Mouse (Mus musculus) MEL (cell line): ENCODE measurements at regions not wholly inside any gene's neighbourhood (a gene's known extent, or its start where the extent isn't known, plus 50 kb on each side); places are given as distances from the start of the nearest gene placed in this dataset.

Experiments
- DNase-seq: peaks from one replicate; pipeline ENCODE4 v3.0.0; 2011; ENCODE audit warnings: low read depth, low spot score
- H3K27ac ChIP-seq: 2 replicates; pipeline ENCODE4 v1.5.1; 2012; ENCODE audit warnings: low read depth, mild to moderate bottlenecking, control low read depth, low read length, moderate library complexity; ENCODE audit not compliant: control insufficient read depth
- H3K27me3 ChIP-seq, 2 experiments: fragments of 150-350 bp in 1 of 2; sonication (generic) in 1 of 2; 2 replicates each; pipeline ENCODE4 v1.6.1; 2012; ENCODE audit warnings: low read length in 2 of 2, mild to moderate bottlenecking in 2 of 2, improper control_type of control experiment in 1 of 2, moderate library complexity in 1 of 2; ENCODE audit not compliant: insufficient read depth in 2 of 2, control insufficient read depth in 1 of 2
- H3K36me3 ChIP-seq, 2 experiments: 2 replicates each; pipeline ENCODE4 v1.6.1; 2012 to 2014; ENCODE audit warnings: low read length in 2 of 2, improper control_type of control experiment in 1 of 2, inconsistent platforms in 1 of 2, mild to moderate bottlenecking in 1 of 2; ENCODE audit not compliant: insufficient read depth in 2 of 2, control insufficient read depth in 1 of 2
- H3K4me1 ChIP-seq, 2 experiments: fragments of 150-350 bp in 1 of 2; sonication (generic) in 1 of 2; 2 replicates each; pipeline ENCODE4 v1.6.1; 2012; ENCODE audit warnings: low read length in 2 of 2, improper control_type of control experiment in 1 of 2, mild to moderate bottlenecking in 1 of 2; ENCODE audit not compliant: insufficient read depth in 2 of 2, control insufficient read depth in 1 of 2
- H3K4me3 ChIP-seq, 2 experiments: fragments of 150-350 bp in 1 of 2; sonication (generic) in 1 of 2; 2 replicates each; pipeline ENCODE4 v1.5.1; 2012; ENCODE audit warnings: low read depth in 2 of 2, low read length in 2 of 2, mild to moderate bottlenecking in 2 of 2, moderate library complexity in 2 of 2, control low read depth in 1 of 2, improper control_type of control experiment in 1 of 2; ENCODE audit not compliant: control insufficient read depth in 1 of 2, insufficient read depth in 1 of 2
- H3K79me2 ChIP-seq: 2 replicates; pipeline ENCODE4 v1.6.1; 2012; ENCODE audit warnings: mild to moderate bottlenecking, low read length, moderate library complexity; ENCODE audit not compliant: control insufficient read depth, poor library complexity, insufficient read depth
- H3K9ac ChIP-seq: 2 replicates; pipeline ENCODE4 v1.6.1; 2012; ENCODE audit warnings: low read depth, mild to moderate bottlenecking, control low read depth, low read length, moderate library complexity; ENCODE audit not compliant: control insufficient read depth, poor library complexity, severe bottlenecking
- H3K9me3 ChIP-seq: fragments of 150-350 bp; sonication (generic); replicated peaks from 2 replicates; pipeline ENCODE4 v1.6.1; 2012; ENCODE audit warnings: mild to moderate bottlenecking, low read length, improper control_type of control experiment, moderate library complexity; ENCODE audit not compliant: insufficient read depth
- CHD2 ChIP-seq: IDR thresholded peaks from 2 replicates; pipeline ENCODE4 v1.6.1; 2011; ENCODE audit warnings: low read length, improper control_type of control experiment
- E2F4 ChIP-seq: IDR thresholded peaks from 2 replicates; pipeline ENCODE4 v1.6.1; 2011; ENCODE audit warnings: low read depth, low read length, improper control_type of control experiment, borderline replicate concordance
- HCFC1 ChIP-seq: IDR thresholded peaks from 2 replicates; pipeline ENCODE4 v1.6.1; 2012; ENCODE audit warnings: low read depth, mild to moderate bottlenecking, inconsistent platforms, low read length, improper control_type of control experiment, moderate library complexity
- KAT2A ChIP-seq: conservative IDR thresholded peaks from 2 replicates; pipeline ENCODE4 v1.6.1; 2012; ENCODE audit warnings: low read depth, low read length, improper control_type of control experiment, inconsistent platforms
- MAFK ChIP-seq: IDR thresholded peaks from 2 replicates; pipeline ENCODE4 v1.6.1; 2011; ENCODE audit warnings: low read depth, mild to moderate bottlenecking, low read length, improper control_type of control experiment, borderline replicate concordance
- MEF2A ChIP-seq: IDR thresholded peaks from 2 replicates; pipeline ENCODE4 v1.6.1; 2014; ENCODE audit warnings: low read depth, mild to moderate bottlenecking, inconsistent platforms, low read length, improper control_type of control experiment; ENCODE audit not compliant: poor library complexity, insufficient replicate concordance, severe bottlenecking; ENCODE audit errors: extremely low read depth
- MXI1 ChIP-seq: IDR thresholded peaks from 2 replicates; pipeline ENCODE4 v1.6.1; 2011; ENCODE audit warnings: mild to moderate bottlenecking, low read depth, low read length, improper control_type of control experiment
- MYB ChIP-seq: IDR thresholded peaks from 2 replicates; pipeline ENCODE4 v1.6.1; 2011; ENCODE audit warnings: mild to moderate bottlenecking, low read depth, low read length, improper control_type of control experiment
- NRF1 ChIP-seq: IDR thresholded peaks from 2 replicates; pipeline ENCODE4 v1.6.1; 2014; ENCODE audit warnings: low read depth, mild to moderate bottlenecking, inconsistent platforms, low read length, improper control_type of control experiment, moderate library complexity; ENCODE audit not compliant: poor library complexity, insufficient read depth, severe bottlenecking
- RCOR1 ChIP-seq: IDR thresholded peaks from 2 replicates; pipeline ENCODE4 v1.6.1; 2012; ENCODE audit warnings: low read depth, mild to moderate bottlenecking, inconsistent platforms, low read length, improper control_type of control experiment
- TAL1 ChIP-seq: IDR thresholded peaks from 2 replicates; pipeline ENCODE4 v1.6.1; 2012; ENCODE audit warnings: mild to moderate bottlenecking, inconsistent platforms, low read length, moderate library complexity, mixed read lengths
- USF1 ChIP-seq: IDR thresholded peaks from 2 replicates; pipeline ENCODE4 v1.6.1; 2014; ENCODE audit warnings: low read depth, mild to moderate bottlenecking, inconsistent platforms, low read length, improper control_type of control experiment, moderate library complexity
- ZKSCAN1 ChIP-seq: IDR thresholded peaks from 2 replicates; pipeline ENCODE4 v1.6.1; 2012; ENCODE audit warnings: low read depth, mild to moderate bottlenecking, inconsistent platforms, low read length, improper control_type of control experiment, moderate library complexity
- ZNF384 ChIP-seq: IDR thresholded peaks from 2 replicates; pipeline ENCODE4 v1.6.1; 2012; ENCODE audit warnings: low read depth, mild to moderate bottlenecking, inconsistent platforms, low read length, improper control_type of control experiment

DNA sequence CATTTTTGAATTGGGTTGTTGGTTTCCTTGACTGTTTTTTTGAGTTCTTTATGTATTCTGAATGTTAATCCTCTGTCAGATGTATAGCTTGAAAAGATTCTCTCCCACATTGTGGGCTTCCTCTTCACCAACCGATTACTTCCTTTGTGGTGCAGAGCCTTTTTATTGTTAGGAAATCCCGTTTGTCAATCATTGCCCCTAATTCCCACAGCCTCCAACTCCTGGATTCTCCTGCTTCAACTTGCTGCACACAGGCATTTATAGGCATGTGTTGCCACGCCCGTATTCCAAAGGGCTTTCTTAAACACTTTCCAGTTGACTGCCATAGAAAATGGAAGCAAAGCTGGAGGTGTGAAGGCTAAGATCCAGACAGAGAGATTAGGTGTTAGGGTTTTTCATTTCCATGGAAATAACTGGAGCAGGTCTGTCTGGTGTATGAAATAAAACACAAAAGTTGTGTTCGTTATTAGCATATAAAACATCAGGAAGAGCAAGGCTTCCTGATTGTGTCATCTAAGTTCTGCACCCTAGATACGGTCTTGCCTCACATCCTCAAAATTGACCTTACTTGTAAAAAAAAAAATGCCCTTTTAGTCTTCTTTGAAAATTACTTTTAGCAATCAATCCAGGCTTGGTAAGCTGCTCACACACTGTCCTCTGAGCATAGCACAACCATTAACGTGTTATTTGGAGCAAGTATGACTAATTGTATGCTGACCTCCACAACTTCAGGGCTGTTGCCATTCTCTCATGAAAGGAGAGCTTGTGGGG is 87.7 kb upstream of the Tex13c2 start:
- no peak overlapping the region for H3K9ac ChIP-seq
- H3K9me3 ChIP-seq, result no peaks in the 10 kb centered on the region
- H3K27ac ChIP-seq, result no peak overlapping the region
- no peaks in the 10 kb centered on the region for H3K36me3 ChIP-seq
- no peak overlapping the region for H3K4me3 ChIP-seq
- DNase-seq, result no peak
- no peaks in the 10 kb centered on the region for H3K79me2 ChIP-seq
- H3K27me3 ChIP-seq, result no peaks in the 10 kb centered on the region
- TF ChIP-seq MYB, result no peak
- no peak for TF ChIP-seq CHD2
- TF ChIP-seq KAT2A, result no peak
- no peak for TF ChIP-seq ZKSCAN1
- no peak for TF ChIP-seq MAFK
- no peak for TF ChIP-seq MXI1
- TF ChIP-seq MEF2A, result no peak
- H3K4me1 ChIP-seq, result no peaks in the 10 kb centered on the region

GRCm38 (mm10) chrX:42402335-42402605 is 87.2 kb upstream of the Tex13c2 start:
- H3K79me2 ChIP-seq, result no peaks in the 10 kb centered on the region
- no peaks in the 10 kb centered on the region for H3K27me3 ChIP-seq
- no peaks in the 10 kb centered on the region for H3K9me3 ChIP-seq
- no peak overlapping the region for H3K9ac ChIP-seq
- no peaks in the 10 kb centered on the region for H3K4me1 ChIP-seq
- no peak for DNase-seq
- H3K4me3 ChIP-seq, result no peak overlapping the region
- H3K27ac ChIP-seq, result no peak overlapping the region
- TF ChIP-seq NRF1 (no peak), RCOR1 (no peak), HCFC1 (no peak), ZNF384 (no peak), TAL1 (no peak), MAFK (no peak), E2F4 (no peak), USF1 (no peak), CHD2 (no peak), MYB (no peak)
- H3K36me3 ChIP-seq, result no peaks in the 10 kb centered on the region
